Mouse (Mus musculus) granulocyte monocyte progenitor cell, adult 5-6 weeks (primary cell): ENCODE data around the gene Ndufa6. TPM values are rescaled to one million over a fixed set of nuclear protein-coding genes. Genes with fewer than 3 reads are reported as not detected.
A peak's percentile ranks its signal among the peaks of the same experiment; 100 is the strongest.

Experiments used
- ATAC-seq: replicated peaks from 2 replicates; pipeline ENCODE4 v1.8.0; 2016; ENCODE audit warnings: mild to moderate bottlenecking, moderate TSS enrichment, inconsistent platforms; ENCODE audit not compliant: poor library complexity, severe bottlenecking
- total RNA-seq, 2 experiments: library from RNA; stranded (forward) in 1 of 2; stranded (reverse) in 1 of 2; fragments of 200-712, 200-1000 nt in 1 of 2; fragments of >200 nt in 1 of 2; fragmentation: Nextera tagmentation in 1 of 2; gene quantifications; 2 replicates each; pipeline ENCODE4 v1.2.3; 2014 to 2017

Ndufa6 gene
- total RNA-seq, 2 experiments from 2014 or later, result 202 to 267 TPM

- ATAC-seq, result no peak
These were observed 10.5 kb downstream of the Ndufa6 start for GRCm38 (mm10) chr15:82343368-82344287.

- no peak for ATAC-seq
These were observed 11.6 kb downstream of the Ndufa6 start for GRCm38 (mm10) chr15:82342543-82342935.

GRCm38 (mm10) chr15:82341675-82342542, 12.2 kb downstream of the Ndufa6 start:
- peak; percentile 4; the same call in 1 of the 2 replicates for ATAC-seq

- ATAC-seq, result peak; percentile 18
These were observed 13.1 kb downstream of the Ndufa6 start for GRCm38 (mm10) chr15:82341036-82341501.

GRCm38 (mm10) chr15:82340414-82341035, 13.6 kb downstream of the Ndufa6 start:
- no peak for ATAC-seq

- no peak for ATAC-seq
These were observed 14.4 kb downstream of the Ndufa6 start for GRCm38 (mm10) chr15:82339634-82340254.

- ATAC-seq, result no peak
These were observed 15.0 kb downstream of the Ndufa6 start for GRCm38 (mm10) chr15:82339150-82339549.

GRCm38 (mm10) chr15:82338593-82339112, 15.5 kb downstream of the Ndufa6 start, which contains the start of the genes Naga, Pheta2 and Smdt1:
Naga (minus strand) TSS chr15:82338925.
Pheta2 (plus strand) TSS chr15:82338942.
Smdt1 (plus strand) TSS chr15:82338959.
- ATAC-seq, result peak; percentile 76

GRCm38 (mm10) chr15:82337875-82338274, 16.2 kb downstream of the Ndufa6 start:
- peak; percentile 61 for ATAC-seq

- ATAC-seq, result no peak
These were observed 17.5 kb downstream of the Ndufa6 start for GRCm38 (mm10) chr15:82336629-82337028.

- ATAC-seq, result no peak
These were observed 18.9 kb downstream of the Ndufa6 start for GRCm38 (mm10) chr15:82335194-82335593.

GRCm38 (mm10) chr15:82325382-82325781, 28.7 kb downstream of the Ndufa6 start:
- peak; percentile 78 for ATAC-seq

GRCm38 (mm10) chr15:82322195-82322594, 31.9 kb downstream of the Ndufa6 start:
- no peak for ATAC-seq

GRCm38 (mm10) chr15:82319613-82320012, 34.5 kb downstream of the Ndufa6 start:
- no peak; the same call in 1 of the 2 replicates for ATAC-seq

GRCm38 (mm10) chr15:82317839-82318238, 36.3 kb downstream of the Ndufa6 start:
- ATAC-seq, result peak; percentile 81

GRCm38 (mm10) chr15:82308416-82308815, 45.7 kb downstream of the Ndufa6 start:
- ATAC-seq, result no peak

GRCm38 (mm10) chr15:82307107-82307506, 47.0 kb downstream of the Ndufa6 start:
- no peak for ATAC-seq
